Mouse (Mus musculus) 3134 (cell line): Measurements from ENCODE around the gene Tmem119.
"Not testable (repeated sequence)": the region's sequence is repeated elsewhere in the genome, so short reads cannot be mapped to it uniquely, and the experiment has no call there.

Experiments
- DNase-seq: peaks from one replicate; pipeline ENCODE4 v3.0.0-alpha.2; 2011; ENCODE audit warnings: low spot score; ENCODE audit not compliant: insufficient read length; ENCODE audit errors: extremely low read depth

The Tmem119 gene

DNA sequence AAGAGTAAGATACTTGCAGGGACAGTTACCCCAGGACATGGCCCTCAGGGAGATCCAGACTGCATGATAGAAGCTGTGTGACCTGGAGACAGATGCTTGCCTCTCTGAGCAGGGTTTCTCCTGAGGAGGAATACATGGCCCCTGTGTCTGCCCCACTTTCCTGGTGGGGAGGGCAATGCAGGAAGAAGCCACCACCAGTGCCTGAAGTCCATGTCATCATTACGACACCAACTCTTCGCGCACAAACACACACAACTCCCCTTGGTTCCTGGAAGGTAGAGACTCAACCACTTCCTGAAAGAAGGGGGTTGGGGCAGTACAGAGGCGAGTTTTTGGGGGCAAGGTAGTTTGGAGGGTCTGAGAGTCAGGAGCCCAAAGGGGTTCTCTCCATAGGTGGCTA is 23.9 kb upstream of the Tmem119 start:
- no peak for DNase-seq

DNA sequence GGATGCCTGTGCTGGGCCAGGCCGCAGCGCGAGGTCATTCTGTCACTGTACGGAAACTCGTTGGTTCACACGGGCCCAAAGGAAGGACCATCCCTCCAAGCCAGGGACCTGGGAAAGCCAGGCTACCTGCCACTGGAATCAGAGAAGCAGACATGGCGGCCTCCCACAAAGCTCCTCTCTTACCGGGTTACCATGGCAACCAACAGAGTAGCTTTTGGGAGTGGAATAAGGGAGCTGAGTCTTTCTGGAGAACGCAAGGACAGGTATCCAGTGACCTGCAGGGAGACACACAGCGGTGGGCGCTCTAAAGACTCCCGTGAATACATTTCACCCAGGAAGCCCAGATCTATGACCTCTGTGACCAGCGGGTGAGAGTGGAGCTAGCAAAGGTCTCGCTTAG is 18.3 kb upstream of the Tmem119 start:
- no peak for DNase-seq

DNA sequence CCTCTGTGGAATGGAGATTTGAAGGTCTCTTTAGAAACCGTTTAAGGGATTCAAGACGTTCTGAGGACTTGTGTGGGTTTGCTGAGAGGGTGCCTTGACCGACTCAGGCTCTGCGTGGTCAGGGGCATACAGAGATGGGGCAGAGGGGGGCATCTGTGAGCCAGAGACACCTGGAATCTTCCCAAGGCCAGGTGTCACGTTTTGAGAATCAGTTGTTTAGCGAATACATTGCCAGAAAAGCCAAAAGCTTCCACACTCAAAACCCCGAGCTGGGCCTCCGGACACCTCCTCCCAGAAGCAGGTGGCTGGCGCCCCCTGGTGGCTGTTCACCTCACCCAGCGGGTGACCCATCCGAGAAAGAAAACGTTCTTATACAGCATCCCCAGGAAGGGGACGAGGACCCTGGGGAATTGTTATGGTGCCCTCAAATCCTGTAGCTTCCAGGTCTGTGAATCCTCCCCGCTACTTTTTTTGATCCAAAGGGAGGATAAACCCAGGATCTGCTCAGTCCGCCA is 15.4 kb upstream of the Tmem119 start:
- DNase-seq: peak; percentile 60

DNA sequence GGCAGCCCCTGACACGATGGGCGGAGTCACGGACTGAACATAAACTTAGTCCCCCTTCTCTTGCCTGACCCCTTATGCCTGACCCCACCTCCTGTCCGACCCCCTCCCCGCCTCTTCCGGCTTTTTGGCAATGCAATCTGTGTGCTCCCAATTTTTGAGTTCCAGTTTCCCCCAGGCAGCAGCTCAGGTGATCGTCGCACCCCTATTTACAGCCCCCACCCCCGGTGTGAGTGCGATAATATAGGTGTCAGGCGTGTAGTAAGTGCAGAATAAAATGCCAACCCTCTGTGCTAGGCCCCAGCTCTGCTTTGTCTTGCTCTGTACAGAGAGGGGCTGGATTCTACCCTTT is 14.7 kb upstream of the Tmem119 start:
- no peak for DNase-seq

DNA sequence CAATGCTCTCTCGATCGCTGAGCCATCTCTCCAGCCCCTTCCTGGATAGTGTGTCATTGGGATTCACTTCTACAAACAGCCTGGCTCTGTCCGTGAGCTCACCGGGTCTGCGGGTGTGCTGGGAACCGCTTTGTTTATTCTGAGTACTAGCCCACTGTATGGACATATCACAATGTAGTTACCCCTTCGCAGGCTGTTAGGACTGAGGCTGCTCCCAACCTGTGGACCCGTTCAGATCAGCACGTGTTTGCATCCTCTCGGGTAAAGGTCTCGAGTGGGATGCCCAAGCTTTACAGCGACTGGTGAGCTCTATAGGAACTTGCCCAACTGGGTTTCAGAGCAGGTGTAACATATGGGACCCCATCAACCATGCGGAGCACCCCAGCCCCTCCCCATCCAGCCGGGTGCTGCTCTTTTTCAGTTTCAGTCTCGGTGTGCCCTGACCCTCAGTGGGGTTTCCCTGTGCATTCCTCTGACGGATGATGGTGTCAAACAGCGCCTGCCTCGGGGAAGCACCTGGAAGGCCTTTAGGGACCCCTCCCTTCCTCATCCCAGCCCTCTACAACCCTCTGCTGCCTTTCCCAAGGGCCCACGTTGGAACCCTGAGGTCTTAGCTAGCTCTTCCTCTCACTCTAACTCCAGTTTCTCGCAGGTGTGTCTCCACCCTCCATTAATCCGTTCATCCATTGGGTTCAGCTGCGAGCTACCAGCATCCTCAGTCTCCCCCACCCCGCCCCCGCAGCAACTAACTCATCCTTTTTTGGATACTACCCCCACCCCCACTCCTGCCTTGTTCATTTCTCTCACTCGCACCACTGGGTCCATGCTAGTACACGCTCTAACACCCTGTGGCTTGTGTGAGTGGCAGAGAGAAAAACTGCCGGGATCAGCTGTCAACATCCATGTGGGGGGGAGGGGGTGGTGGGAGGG is 14.1 kb upstream of the Tmem119 start:
- DNase-seq: no peak

DNA sequence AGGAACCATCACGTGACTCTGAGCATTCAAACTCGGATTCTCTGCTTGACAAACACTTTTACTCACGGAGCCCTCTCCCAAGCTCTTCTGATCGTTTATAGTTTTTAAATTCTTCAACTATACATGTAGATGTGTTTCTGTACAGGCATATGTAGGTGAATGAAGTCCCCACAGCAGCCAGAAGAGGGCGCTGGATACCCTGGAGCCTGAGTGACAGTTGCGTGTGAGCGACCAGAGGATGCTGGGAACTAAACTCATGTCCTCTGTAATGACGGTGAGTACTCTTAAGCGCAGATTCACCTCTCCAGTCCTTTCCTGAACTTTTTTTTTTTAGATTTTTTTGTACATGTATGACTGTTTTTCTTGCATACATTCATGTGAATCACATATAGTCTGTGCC is 13.3 kb upstream of the Tmem119 start:
- DNase-seq: no peak

DNA sequence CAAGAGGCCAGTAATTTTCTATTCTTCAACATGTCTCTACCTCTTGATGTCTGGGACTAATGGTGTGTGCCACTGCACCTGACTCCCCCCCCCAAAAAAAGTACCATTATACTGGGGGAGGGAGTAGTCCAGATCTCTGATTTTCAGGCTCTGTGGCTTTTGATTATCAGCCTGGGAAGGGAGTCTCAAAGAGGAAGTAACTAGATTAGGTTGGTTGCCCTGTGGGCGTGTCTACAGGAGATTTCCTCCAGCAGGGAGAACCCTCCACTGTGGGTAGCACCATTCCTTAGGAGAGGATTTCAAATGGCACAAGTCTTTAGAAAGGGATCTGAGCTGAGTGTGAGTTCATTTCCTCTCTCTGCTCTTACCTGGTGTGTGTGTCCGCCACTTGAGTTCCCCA is 12.3 kb upstream of the Tmem119 start:
- DNase-seq: no peak

DNA sequence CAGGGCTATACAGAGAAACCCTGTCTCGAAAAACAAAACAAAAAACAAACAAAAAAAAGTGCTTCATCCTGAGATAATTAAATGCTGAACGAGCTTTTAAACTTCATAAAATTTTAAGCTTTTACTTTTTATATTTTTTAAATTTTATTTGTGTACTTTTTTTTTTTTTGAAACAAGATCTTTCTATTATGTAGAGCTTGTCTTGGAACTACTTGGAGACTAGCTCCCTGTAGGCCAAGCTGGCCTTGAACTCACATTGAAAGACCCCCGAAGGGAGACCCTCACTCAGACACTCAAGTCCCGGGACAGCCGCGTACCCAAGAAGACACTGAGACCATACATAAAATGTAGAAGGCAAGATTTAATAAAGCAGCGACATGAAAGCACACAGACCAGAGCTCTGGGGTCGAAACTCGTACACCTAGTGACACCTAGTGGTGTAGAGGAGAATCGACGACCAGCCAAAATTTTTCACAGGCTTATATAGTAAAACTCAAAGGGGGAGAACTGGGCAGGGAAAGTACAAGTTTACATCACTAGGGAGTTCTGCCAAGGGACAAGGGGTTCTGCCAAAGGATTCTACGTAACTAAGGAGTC is 11.6 kb upstream of the Tmem119 start:
- not testable (repeated sequence) for DNase-seq

DNA sequence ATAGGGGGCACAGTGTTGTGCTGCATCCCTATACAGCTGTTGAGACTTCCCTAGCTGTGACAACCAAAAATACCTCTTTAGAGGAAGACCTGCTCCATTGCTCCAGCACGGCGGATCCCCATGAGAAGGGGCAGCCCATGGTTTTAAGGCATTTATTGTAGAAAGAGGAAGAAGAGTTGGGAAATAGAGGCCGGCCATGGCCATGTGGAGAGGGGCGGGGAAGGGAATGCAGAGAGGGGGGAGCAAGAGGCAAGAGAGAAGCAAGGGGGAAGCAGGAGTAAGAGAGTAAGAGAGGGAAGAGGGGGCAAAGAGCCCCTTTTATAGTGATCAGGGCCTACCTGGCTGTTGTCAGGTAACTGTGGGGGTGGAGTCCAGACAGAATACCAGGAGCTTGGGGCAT is 9.8 kb upstream of the Tmem119 start:
- DNase-seq: no peak

DNA sequence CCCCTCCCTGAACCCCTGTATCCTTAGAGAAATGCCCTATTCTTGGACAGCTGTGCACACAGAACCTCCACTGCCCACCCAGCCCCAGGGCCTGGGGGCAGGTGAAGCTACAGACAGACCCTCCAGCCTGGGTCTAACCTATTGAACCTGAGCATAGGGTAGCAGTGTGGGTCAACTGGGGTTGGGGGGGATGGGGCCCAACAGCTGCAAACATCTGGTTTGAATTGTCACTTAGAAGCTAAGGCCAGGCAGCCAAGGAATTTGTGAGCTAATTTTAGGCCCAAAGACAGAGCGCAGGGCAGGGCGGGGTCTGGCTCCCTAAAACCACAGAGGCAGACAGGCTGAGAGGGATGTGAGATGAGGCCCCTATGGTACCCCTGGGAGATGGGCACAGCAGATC is 7.9 kb upstream of the Tmem119 start:
- no peak for DNase-seq

DNA sequence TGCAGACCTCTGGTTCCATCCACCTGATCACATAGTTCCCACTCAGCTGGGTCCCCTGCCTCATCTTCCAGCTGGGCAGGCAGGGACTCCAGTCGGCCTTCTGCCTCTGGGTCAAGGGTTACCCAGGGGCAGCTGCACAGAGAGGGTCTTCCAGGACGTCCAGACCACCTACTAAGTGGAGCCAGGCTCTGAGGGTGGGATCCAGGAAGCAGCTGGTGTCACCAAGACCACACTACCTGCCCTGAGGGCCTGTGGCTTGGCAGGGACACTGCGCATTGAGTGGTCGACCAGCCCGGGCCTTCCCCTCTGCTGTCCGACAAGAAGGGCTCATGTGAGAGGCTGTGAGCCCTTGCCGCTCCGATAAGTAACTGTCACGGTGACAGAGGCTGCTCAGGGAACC is 7.4 kb upstream of the Tmem119 start:
- no peak for DNase-seq

DNA sequence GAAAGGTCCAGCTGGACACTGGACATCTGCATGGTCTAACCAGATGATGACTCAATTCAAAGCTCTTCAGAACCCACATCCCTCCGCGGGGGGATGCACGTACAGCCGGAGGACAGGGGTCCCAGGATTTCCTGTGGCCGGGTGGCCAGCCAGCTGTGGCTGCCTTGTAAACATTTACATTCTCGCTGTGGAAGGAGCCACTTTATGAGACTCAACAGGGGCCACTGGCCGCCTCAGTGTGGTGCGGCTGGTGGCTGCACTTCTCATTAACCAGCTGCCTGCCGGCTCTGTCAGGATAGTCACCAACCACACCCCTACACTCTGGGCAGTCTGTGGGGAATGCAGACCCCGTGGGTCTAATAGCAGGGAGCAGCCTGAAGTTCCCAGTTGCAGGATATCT is 6.1 kb upstream of the Tmem119 start:
- no peak for DNase-seq

DNA sequence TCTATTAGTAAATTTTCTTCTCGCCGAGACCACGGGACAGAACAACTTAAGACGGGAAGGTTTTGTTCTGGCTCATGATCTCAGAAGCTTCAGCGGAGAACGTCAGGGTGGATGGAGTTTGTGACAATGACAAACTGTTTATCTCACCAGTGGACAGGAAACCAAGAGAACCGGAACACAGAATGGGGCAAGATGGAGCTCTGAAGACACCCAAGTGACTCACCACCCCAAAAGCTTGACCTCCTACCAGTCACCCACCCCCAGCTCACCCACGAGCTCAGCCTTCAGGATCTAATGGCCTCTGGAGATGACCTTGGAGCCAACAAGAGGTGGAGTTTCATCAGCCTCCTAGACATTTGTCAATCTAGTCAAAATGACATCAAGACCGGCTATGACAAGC is 5.0 kb upstream of the Tmem119 start:
- DNase-seq: no peak

DNA sequence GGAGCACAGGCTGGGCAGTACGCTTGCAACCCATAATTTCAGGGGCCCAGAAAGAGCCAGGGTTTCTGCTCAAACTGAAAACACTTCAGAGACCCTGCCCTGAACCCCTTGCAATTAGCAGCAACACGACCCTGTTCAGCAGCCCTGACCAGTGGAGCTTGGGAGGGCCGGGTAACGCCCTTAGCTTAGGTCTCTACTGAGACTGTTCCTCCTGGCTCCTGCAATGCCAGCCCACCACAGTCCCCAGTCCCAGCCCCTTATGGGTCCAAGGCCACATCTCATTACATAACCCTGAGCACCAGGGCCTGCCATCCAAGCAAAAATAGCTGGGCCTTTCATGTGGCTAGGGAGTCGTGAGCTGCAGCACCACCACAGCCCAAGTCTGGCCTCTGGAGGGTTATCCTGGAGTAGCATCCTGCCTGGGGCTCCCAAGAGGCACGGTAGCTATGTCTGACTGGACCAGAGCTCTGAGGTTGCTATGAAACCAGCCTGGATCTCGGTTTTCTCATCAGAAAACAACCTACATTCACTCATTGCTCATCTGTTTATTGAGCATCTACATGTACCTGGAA is 4.2 kb upstream of the Tmem119 start:
- no peak for DNase-seq

DNA sequence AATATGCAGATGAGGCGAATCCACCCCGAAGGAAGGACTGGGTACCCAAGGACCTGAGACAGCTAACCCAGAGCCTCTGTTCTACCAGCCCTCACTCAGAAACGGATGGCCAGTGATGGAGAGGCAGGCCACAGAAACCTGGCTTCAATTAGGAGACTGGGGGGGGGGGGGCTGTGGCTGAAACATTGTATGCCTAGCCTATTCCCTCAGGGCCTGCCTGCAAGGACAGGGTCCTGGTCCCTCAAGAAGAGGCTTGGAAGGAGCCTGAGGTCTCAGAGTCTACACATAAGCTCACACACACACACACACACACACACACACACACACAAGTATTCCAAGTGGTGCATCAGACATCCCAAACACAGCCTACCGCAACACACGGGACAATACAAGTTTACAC is 625 bp downstream of the Tmem119 start:
- DNase-seq: no peak

DNA sequence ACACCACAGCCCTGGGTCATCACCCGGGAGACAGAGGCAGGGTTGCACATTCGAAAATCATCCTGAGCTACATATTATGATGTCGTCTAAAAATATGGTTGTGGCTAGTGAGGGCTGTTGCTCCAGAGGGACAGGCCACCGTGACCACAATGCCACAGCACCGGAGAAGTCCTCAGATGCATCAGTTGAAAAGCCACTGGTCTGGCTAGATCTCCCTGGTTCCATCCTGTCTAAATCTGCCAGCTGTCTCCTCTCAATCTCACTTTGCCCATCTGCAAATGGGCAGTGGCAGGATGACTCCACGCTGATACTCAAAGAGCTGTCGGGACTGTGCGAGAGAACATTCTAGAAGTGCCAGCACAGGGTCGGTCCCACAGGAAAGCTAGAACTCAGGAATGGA is 1.8 kb downstream of the Tmem119 start:
- DNase-seq: no peak

DNA sequence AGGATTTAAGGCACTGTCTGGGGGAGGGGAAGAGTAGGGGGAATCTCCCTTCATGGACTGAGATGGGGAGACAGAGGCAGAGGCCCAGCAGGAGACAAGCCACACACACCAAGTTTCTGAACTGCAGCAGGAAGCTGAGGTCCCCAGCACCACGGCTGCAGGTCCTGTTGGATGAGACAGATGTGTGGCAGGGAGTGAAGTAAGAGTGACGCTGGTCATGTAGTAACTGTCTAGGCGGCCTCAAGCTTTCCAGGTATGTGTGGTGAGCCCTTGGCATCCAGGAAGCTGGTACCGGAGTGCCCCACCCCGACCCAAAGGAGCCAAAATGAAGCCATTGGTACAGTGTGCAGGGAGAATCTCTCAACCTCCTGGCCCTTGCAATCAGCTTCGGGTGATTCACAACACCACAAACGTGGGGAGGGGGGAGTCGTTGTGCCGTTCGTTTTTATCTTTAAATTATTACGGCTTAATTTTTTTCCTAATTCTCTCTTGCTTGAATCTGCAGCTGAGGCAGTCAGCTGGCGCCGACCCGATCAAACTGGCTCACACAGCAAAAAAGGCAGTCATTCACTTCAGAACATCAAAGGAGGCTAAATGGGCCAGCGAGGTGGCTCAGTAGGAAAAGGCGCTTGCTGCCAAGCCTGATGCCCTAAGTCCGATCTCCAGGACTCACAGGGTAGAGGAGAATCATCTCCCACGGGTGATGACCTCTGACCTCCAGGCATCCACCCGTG is 3.0 kb downstream of the Tmem119 start:
- no peak for DNase-seq

DNA sequence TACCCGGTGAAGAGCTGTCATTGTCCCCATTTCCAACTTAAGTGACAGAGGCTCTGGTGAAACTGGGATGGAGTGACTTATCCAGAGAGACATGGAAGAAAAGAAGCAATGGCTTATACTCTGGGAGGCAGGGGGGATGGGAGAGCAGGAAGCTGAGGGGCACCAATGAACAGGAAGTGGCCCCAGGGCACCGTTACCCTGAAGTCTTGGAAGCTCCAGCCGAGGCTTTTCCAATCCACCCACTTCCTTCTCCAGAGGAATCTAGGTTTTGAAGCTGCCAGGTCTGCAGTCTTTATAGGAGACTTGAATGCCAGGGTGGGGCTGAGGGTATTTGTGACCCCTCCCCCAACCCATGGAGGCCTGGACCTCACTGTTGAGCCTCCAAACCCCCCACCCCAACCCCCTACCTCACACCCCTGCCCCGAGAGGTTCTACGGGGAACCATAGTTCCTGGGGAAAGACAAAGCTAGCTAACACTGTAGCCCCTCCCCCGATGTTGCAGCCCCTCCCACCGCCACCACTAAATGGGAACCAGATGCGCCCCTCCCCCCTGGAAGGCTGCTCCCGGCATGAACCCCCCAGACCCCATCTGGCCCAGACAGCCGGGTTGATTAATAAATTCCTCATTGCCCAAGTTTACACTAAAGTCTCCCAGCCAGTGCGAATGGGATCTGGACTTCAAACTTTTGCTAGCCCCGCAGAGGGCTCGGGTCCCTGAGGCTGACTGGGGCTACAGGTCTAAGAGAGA is 3.7 kb downstream of the Tmem119 start:
- DNase-seq: no peak

DNA sequence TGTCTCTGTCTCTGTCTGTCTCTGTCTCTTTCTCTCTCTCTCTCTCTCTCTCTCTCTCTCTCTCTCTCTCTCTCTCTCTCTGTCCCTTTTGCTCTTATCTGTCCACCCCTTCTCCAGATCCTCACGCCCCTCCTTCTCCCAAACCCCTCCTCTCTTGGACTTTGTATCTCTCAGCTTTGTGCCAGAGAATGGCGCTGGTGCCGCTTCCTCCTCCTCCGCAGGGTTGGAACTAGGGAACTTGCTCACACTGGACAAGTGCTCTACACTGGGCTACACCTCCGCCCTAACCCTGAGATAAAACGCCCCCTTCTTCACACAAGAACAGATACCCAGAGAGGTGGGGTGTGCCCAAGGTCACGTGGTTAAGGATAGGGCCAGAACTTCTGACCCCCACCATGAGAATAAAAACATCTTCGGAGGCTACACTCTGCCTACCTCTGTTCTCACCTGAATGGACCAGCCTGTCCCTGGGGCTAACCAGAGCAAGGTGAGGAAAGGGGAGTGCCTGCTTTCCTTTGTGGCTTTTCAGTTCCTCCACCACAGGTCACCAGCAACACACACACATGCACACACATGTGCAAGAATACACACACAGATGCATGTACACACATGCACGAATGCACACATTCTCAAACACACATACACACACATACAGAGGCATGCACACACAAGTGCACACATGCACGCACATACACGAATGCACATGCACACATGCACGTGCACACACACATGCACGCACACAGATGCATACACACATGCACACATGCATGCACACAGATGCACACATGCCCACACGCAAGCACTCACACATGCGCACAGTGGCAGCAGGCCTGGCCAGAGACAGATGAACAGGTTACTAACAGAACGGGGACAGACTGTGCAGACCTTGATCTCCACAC is 8.9 kb downstream of the Tmem119 start:
- DNase-seq: no peak
